Mouse (Mus musculus) layer of hippocampus, postnatal 14 days (tissue): ENCODE measurements at regions not wholly inside any gene's neighbourhood (a gene's known extent, or its start where the extent isn't known, plus 50 kb on each side); places are given as distances from the start of the nearest gene placed in this dataset.

Source experiments
- DNase-seq, 2 experiments: peaks; one replicate each; pipeline ENCODE4 v3.0.0; 2021 to 2022; ENCODE audit warnings: low spot score in 2 of 2, mixed read lengths in 1 of 2

DNA sequence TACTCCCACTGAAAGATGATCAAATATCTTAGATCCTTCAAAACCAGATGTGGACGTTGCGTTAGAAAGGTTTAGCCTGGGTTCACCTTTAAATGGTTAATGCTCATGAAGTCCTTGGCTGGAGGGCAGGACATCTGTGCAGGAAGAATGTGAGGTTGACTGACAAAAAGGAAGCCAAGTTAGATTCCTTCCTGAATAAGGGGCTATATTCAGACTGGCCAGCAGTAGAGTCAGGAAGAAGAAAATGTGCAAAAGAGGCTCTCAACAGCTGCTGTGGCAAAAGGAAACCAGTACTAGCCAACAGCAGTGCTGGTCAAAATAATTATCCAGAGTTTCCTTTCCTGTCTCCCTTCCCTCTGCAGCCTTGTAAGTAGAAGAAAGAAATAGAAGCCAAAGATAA lies 582.0 kb upstream of the Marcks start:
- no peak for DNase-seq

DNA sequence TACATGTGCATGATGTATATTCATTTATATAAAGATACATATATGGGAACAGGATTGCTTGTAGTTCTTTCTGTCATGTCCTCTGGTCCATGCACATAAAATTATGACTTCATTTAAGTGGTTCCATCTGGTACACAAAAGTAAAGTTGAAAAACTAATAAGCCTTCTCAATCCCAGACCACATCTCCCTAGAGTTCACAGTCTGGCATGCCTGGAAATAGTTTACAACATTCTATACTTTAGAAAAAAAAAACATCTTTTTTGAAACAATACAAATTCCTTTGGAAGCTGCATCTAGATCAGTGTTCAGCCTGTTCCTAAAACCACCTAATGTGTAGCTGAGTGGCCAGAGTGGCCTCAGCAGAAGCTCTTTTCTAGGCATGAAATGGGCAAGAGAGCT lies 578.2 kb upstream of the Marcks start:
- no peak for DNase-seq

DNA sequence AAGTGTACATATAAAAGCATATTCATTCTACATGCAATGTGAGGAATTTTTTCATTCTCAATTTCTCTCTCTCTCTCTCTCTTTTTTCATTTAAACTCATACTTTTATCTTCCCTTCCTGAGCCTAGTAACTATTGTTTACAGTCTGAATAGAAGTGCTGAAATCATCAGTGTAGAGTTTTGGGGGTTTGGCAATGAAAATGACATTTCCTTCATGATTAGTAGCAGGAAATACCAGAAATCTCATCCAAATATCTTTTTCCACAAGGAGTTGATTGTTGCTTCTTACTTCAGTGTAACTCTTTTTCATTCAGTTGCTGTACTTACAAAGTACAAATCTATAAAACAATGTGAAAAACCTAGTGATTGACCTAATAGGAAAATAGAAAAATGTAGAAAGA lies 572.7 kb upstream of the Marcks start:
- DNase-seq, result no peak

DNA sequence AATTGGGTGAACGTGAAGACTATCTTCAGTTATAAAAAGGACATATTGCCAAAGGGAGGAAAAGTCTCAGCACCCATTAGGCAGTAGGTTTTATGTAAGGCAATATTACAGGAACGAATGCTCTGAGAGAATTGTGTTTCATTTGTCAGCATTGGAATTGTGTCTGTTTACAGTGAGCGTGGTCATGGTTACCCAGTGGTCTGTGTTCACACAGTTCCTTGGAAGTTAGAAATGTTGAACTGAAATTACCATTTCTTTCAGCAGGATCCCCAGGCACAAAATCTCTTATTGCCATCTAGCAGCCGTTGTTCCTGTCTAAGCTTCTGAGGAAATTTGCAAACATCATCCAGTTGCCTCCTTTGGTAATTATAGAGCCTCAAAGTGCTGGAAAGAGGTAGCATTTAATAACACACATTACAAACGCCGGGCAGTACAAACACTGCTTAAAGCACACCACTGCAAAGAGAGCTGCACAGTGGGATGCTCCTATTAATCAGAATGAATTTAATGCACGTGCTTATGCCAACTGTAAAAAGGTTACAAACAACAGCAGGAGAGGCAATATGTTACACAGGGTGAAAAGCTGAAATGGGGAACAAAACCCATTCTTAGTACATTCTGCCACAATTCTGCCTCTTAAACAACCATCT lies 555.4 kb upstream of the Marcks start:
- DNase-seq, result peak; percentile 13 to 45

DNA sequence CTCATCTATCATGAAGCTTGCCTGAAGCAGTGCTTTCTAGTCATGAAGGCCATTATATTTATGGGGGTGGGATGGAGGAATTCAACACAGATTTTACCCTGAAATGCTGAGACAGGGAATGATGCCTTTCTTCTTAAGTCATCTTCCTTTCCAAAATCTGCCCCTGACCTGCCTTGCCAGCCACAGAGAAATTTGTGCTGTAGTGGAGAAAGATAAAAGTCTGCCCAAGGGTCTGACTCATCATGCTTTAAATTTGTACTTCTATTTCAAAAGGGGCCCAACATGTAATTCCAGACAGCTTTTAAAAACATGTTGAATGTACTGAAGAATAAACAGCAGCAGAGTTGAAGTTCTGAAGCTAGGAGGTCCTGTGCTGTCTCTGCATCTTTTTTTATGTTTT lies 554.1 kb upstream of the Marcks start:
- no peak for DNase-seq

DNA sequence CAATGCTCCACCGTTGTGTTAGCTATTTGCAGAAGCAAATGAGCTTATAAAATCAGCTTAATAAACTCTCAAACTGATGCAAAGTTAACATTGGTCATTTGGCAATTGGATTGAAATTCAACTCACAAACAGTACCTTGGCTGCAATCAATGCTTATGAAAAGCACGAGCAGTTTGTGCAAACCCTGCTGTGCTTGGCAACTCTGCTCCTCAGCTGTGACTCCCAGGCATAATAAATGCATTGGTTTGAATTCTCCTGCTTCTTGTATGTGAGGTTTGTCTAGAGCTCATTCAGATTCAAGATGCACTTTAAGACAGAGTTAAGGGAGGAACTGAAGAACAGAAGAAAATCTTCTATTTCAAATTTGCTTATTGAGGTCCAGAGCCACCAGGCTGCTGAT lies 553.2 kb upstream of the Marcks start:
- peak; percentile 23 to 86 for DNase-seq

DNA sequence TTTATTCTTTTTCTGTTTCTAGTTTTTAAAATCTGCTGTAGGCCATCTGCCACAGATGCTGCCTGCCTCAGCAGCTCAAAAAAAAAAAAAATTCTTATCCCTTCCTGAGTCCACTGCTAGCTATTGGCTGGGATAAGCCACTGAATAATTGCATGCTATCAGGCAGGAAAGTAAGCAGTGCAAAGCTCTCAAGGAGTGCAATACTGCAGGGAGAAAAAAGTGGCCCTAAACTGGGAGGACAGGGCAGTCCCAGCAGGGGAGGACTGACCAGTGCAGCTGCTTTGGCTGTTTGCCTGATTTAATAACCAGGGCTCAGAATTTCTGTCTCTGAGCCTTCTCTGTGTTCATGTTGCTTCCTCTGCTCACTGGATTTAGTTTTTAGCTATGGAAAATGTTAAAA lies 544.4 kb upstream of the Marcks start:
- DNase-seq, result peak in 1 of 2 experiments; percentile 41

DNA sequence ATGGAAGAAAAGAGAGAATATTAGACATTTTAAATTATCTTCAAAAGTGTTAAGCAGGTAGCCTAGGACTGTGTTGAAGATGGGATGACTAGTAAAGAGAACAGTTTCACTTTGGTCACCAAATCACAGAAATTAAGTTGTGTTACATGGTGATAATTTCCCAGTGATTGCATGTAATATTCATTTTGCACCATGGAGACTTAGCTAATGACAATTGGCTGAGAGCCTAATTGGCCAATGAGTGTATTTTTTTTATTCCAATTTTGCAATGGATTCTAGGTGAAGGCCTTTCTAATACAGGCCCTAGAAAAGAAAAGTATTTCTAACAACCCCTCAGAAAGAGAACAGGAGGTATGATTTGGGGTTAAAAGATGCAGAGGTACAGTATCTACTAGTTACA lies 541.9 kb upstream of the Marcks start:
- peak in 1 of 2 experiments; percentile 21 for DNase-seq

DNA sequence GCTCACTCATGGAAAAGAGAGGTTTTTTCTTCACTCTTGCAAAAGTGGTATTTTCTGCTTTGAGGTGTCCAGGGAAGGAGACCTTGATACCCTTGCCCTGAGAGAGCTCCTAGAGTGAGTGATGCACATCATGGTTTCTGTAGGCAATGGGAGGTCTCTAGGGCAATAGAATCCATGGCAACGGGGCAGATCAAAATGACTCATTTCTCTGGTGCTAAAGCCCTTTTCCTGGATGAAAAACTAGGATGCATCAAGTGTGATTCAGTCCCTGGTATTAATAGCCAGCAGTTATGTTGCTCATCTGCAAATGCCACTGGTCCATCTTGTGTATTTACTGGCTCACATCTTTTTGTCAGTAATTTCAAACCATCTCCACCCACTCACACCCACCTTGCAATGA lies 539.1 kb upstream of the Marcks start:
- no peak for DNase-seq

DNA sequence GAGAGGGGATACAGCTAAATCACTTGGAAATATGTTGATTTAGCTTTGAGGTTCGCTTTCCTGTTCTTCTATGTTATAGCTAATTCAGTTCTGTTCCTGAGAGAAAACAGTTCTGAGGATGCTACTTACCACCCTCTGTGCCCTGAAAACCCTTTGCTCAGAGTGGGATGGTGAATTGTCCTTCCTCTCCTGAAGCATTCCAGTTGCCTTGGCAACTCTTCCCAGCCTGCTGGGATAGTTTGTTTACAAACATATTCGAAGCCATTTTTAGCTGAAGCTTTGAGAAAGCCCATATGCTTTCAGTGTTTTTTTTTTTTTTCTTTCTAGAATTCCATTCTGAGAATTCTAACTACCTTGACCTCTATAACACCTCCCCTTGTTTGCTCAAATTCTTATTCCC lies 530.1 kb upstream of the Marcks start:
- no peak for DNase-seq

DNA sequence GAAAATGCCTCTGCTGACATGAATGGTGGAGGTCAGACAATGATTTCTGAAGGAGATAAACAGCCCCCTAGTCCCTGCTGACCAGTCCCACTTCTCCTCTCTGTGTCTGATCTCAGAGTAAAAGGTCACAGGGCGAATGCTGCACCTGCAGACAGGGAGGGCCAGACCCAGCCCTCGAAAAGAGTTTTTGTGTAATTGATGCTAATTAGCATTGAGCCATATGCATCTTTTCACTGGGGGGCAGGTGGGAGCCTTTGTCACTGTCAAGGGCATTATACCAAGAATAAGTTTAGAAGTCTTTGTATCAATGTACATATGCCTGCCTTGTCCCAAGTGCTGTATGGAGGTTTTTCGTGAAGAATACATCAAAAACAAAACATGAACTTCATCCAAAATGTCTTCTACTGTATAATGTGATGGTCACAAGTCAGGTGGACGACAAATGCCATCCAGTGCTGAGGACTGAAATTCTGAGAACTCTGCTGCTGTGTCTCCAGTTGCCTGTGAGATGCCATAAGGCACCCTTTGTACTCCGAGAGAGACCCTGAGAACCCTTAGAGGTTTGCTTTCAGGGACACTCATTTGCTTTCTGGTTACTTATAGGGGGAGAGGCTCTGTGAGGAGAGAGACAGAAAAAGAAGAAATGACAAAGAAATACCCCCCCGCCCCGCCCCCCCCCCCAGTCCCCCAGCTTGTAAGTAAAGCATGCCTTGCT lies 528.5 kb upstream of the Marcks start:
- DNase-seq, result no peak

DNA sequence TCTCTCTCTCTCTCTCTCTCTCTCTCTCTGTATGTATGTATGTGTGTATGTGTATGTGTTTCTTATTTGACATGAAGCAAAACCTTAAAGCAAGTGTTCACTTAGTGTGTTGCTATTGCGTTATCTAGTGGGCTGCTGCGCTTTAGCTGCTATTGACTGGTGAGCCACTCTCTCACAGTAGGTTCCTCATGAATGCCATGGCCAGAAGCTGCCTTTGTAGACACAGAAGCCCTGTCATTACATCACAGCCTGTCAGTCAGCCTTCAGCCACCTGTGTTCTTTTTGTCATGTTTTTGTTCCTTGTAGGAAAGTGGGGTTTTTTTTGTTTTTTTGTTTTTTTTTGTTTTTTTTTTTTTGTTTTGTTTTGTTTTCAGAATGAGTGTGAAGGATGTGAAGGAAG lies 527.8 kb upstream of the Marcks start:
- DNase-seq, result no peak

DNA sequence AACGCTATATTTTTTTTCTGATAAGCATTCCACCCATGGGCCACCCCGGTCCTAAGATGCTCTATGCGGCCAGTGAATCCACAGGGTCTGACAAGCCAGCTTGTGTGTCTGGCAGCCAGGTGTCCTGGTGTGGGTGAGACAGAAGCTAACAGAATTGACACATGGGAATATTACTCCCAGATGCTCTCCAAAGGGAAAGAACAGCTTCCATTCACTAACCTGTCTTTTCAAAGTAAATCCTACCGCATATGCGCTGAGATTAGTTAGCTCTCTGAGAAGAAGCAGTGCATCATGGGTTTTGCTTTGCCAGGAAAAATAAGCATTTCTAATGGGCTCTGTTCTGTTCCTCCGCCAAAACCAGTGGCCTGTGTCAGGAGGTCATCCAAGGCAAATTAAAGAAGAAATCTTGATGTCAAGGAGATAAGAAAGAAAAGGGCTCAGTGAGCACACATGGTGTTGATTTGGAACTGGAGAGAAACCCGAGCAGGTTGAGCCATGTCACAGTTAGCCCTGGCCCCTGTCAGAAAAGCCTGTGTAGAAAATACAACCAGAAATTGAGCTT lies 498.4 kb upstream of the Marcks start:
- DNase-seq, result peak; percentile 0 to 1

DNA sequence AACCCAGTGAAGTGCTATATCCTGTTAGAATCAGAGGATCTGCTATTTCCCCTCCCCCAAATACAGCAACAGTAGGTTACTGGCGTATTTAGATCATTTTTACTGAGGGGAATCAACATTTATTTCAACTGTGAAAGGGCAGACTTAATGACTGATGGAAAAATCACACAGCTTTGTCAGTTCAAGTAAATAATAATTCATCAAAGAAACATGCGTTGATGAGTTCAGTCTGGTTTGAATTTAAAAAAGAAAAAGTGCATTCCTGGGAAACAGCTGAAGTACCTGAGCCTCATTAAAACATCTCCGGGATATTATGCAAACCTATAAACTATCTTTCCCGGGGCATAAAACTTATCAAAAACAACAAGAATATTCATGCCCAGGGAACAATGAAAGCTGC lies 497.7 kb upstream of the Marcks start:
- DNase-seq, result no peak

DNA sequence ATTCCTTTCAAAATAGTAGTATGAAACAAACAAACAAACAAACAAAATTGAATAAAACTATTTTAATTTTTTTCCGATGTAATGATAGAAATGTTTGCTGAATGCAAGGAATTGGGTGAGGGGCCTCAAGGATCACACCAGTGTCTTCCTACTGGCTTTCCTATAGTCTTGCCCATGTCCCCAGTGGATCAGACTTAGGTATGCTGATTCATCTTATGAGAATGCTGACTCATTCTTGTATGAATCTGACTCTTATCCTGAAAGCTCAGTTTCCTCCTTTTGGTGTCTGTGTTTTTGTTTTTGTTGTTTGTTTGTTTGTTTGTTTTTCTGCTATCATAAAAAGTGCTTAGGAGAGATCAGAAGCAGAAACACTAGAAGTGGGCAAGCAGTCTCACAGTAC lies 491.7 kb upstream of the Marcks start:
- no peak for DNase-seq

DNA sequence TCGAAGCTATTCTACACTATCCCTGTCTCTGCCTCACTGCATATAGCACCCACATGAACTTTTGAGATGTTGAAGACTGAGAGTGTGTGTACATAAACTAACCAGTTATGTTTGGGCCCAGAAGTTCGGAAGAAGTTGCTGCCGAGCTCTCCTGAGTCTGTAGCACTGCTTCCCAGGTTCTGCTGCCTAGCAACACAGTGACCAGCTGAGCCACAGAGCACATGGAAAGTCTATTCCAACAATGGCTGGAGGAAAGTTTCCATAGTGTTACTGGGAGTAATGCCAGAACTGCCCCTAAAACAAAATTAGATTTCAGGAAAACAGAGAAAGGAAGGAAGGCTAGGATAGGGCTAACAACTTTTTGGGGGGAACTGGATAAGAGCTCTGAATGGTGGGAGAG lies 489.2 kb upstream of the Marcks start:
- no peak for DNase-seq

DNA sequence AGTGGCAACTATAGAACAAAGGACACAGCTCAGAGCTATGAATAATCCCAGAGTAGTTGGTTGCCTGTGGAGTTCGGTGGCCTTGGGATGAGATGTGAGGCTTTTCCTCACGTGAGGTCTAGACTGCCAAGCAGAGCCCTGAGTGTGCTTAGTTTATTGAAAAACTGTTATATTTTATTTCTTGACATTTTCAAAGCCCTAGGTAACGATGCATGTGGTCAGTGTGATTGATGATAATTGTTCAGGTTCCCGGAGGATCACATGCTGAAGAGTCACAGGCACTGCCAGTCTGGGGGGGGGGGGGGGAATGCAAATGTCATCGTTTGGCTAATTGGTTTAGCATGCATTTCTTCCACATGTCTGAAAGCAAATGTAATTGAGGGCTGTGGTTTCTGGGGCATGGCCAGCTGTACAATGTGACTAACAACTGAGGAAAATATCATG lies 488.1 kb upstream of the Marcks start:
- DNase-seq, result no peak

DNA sequence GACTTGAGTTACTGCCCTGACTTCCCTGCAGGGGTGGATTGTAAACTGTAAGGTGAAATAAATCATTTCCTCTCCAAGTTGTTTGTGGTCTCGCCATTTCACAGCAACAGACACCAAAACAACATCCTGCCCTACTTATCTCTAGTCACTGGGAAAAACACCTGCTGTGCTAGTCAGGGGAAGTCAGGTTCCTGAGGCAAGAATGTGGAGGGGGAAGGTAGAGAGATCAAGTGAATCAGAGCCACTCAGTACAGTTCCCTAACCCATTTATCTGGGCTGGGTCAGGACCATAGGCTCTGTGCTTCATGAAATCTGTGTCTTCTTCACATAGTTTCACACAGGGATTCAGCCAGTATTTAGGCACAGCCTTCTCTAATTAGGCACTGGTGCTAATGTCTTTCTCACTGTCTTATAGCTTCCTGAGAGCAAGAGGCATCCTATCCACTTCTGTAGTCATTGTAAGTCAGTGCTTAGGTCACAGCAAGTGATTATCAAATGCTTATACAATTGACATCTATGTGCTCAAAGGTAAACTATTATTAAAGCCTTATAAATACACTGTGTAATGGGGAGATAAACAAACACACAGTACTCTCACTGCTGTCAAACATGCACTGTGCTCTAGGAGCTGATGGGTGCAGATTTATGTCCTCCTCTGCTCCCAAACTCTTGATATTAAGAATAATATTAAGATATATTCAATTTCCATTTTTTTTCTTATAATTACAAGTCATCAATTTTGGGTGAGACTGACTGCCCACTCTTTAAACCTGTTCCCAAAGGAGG lies 487.4 kb upstream of the Marcks start:
- no peak for DNase-seq

DNA sequence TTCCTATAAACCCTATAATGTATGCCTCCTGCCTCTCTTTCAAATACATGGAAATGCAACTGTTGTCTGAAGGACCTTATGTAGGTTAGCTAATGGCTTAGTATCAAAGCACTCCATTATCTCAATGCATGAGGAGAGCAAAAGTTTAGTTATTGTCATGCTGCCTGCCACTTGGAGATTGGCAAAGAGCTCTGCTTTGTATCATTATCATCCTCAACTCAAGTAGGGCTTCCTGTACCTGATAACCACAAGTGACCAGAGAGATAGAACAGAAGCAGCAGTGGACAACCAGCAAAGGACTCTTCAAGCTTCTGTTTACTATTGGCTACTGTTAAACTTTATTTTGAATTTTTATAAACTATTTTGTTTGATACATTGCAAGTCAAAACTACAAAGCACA lies 484.3 kb upstream of the Marcks start:
- DNase-seq, result no peak

DNA sequence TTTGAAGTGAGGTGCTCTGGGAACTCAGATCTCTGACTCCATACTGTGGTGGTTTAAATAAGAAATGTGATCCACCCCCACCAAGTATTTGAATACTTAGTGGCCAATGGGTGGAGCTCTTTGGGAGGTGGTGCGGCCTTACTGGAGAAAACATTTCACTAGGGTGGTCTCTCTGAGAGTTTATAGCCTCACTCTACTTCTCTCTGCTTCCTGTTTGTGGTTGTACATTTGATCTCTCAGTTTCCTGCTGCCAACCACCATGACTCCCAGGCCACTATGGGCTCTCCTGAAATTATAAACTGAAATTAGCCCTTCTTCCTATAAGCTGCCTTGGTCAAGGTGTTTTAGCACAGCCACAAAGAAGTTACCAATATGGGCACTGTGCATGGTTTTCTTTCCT lies 479.9 kb upstream of the Marcks start:
- no peak for DNase-seq

DNA sequence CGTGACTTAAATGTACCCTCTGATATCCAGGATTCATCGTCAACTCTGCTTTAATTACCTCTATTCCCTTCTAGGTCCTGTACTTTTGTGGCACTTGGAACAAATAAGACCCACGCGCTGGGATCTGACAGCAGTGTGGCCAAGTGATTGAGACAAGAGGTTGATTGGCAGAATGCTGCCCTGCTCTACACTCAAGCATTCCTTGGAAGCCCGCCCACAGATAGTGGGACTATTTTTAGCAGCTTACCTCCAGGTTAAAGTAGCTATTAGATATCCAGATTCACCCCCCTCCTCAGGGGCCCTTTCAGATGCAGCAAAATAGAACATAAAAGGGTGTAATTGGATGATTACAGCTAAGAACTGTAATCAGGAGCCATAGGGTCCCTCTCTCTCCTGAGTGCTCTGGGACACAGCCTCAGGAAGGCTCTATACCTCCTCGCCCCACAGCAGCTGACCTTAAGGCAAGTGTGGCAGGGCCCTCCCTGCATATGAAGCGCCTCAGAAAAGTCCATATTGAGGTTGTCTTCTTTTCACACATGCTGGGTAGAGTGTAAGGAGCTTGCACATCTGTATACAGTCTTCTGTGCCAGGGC lies 479.1 kb upstream of the Marcks start:
- DNase-seq, result no peak
